Mouse (Mus musculus) layer of hippocampus, postnatal 25 days (tissue): ENCODE measurements around the gene Treml1. TPM values are rescaled to one million over a fixed set of nuclear protein-coding genes. Genes with fewer than 3 reads are reported as not detected.

Source experiments
- DNase-seq, 2 experiments: peaks; one replicate each; pipeline ENCODE4 v3.0.0; 2022; ENCODE audit warnings: mixed read lengths in 2 of 2, low spot score in 1 of 2; ENCODE audit errors: extremely low spot score in 1 of 2
- total RNA-seq, 2 experiments: library from RNA; stranded (reverse); gene quantifications; 2 replicates each; pipeline ENCODE4 v1.2.3; 2021

Gene Treml1
- total RNA-seq, 2 experiments from 2014 or later: not detected

- DNase-seq: no peak
Observed at GRCm38 (mm10) chr17:48357892-48358291, 1.8 kb upstream of the Treml1 start.

- DNase-seq: no peak
Observed at GRCm38 (mm10) chr17:48360462-48360861, 746 bp downstream of the Treml1 start.

- DNase-seq: no peak
Observed at GRCm38 (mm10) chr17:48362346-48362745, 2.6 kb downstream of the Treml1 start.

GRCm38 (mm10) chr17:48362966-48363365 is 3.2 kb downstream of the Treml1 start:
- peak; percentile 14 to 46 for DNase-seq

GRCm38 (mm10) chr17:48363421-48363965 is 3.8 kb downstream of the Treml1 start:
- DNase-seq: no peak

GRCm38 (mm10) chr17:48365511-48366155 is 5.9 kb downstream of the Treml1 start:
- no peak for DNase-seq

GRCm38 (mm10) chr17:48366806-48367205 is 7.1 kb downstream of the Treml1 start:
- no peak for DNase-seq

- DNase-seq: no peak
Observed at GRCm38 (mm10) chr17:48371621-48372020, 11.9 kb downstream of the Treml1 start.

GRCm38 (mm10) chr17:48372987-48373386 is 13.3 kb downstream of the Treml1 start:
- no peak for DNase-seq

- DNase-seq: no peak
Observed at GRCm38 (mm10) chr17:48376102-48376501, 16.4 kb downstream of the Treml1 start.

GRCm38 (mm10) chr17:48379050-48379449 is 19.3 kb downstream of the Treml1 start:
- no peak for DNase-seq

- no peak for DNase-seq
Observed at GRCm38 (mm10) chr17:48385786-48386461, 26.2 kb downstream of the Treml1 start.

GRCm38 (mm10) chr17:48388666-48389065 is 28.9 kb downstream of the Treml1 start:
- no peak for DNase-seq

GRCm38 (mm10) chr17:48389442-48389841 is 29.7 kb downstream of the Treml1 start:
- no peak for DNase-seq

GRCm38 (mm10) chr17:48391446-48391845 is 31.7 kb downstream of the Treml1 start:
- no peak for DNase-seq

GRCm38 (mm10) chr17:48392616-48393015 is 32.9 kb downstream of the Treml1 start:
- DNase-seq: no peak

- no peak for DNase-seq
Observed at GRCm38 (mm10) chr17:48401710-48402109, 42.0 kb downstream of the Treml1 start.

GRCm38 (mm10) chr17:48402751-48403150 is 43.0 kb downstream of the Treml1 start:
- DNase-seq: no peak

- no peak for DNase-seq
Observed at GRCm38 (mm10) chr17:48403848-48404247, 44.1 kb downstream of the Treml1 start.

GRCm38 (mm10) chr17:48404706-48405105 is 45.0 kb downstream of the Treml1 start:
- DNase-seq: no peak

GRCm38 (mm10) chr17:48407154-48407553 is 47.4 kb downstream of the Treml1 start:
- DNase-seq: no peak
